Mouse (Mus musculus) midbrain, embryonic 13.5 days (tissue): ENCODE data around the gene Olfr933. TPM values are rescaled to one million over a fixed set of nuclear protein-coding genes. Genes with fewer than 3 reads are reported as not detected.

Experiments used
- ATAC-seq: fragments of 200-750 bp; cut with Nextera tagmentation; 2 replicates; pipeline ENCODE4 v1.8.0; 2017; ENCODE audit warnings: mild to moderate bottlenecking, moderate TSS enrichment, moderate library complexity
- H3K27ac ChIP-seq: fragments of 300-500 bp; sonication (generic); 2 replicates; pipeline ENCODE4 v1.5.1; 2015; ENCODE audit warnings: inconsistent platforms, mild to moderate bottlenecking, moderate library complexity
- H3K27me3 ChIP-seq: fragments of 300-500 bp; sonication (generic); 2 replicates; pipeline ENCODE4 v1.6.1; 2015; ENCODE audit warnings: mild to moderate bottlenecking, inconsistent platforms
- H3K36me3 ChIP-seq: fragments of 300-500 bp; sonication (generic); 2 replicates; pipeline ENCODE4 v1.6.1; 2015; ENCODE audit warnings: mild to moderate bottlenecking, inconsistent platforms
- H3K4me1 ChIP-seq: fragments of 300-500 bp; sonication (generic); replicated peaks from 2 replicates; pipeline ENCODE4 v1.6.1; 2015; ENCODE audit warnings: inconsistent platforms
- H3K4me2 ChIP-seq: fragments of 300-500 bp; sonication (generic); replicated peaks from 2 replicates; pipeline ENCODE4 v1.6.1; 2015; ENCODE audit warnings: moderate library complexity, mild to moderate bottlenecking, inconsistent platforms
- H3K4me3 ChIP-seq: fragments of 300-500 bp; sonication (generic); replicated peaks from 2 replicates; pipeline ENCODE4 v1.5.1; 2015; ENCODE audit warnings: mild to moderate bottlenecking, inconsistent platforms
- H3K9ac ChIP-seq: fragments of 300-500 bp; sonication (generic); replicated peaks from 2 replicates; pipeline ENCODE4 v1.6.1; 2015; ENCODE audit warnings: mild to moderate bottlenecking, inconsistent platforms
- H3K9me3 ChIP-seq: fragments of 300-500 bp; sonication (generic); 2 replicates; pipeline ENCODE4 v1.6.1; 2016; ENCODE audit warnings: mild to moderate bottlenecking, inconsistent platforms
- WGBS: fragments of 180-500 bp; shearing (Covaris S2); methylation state at CpG from one replicate; pipeline ENCODE4 v1.1.7; 2015; 5-methylcytosine and 5-hydroxymethylcytosine counted together
- polyA plus RNA-seq: library from polyadenylated mRNA; unstranded; fragments of >200 nt; fragmentation: Nextera tagmentation; extraction: Ambion mirVana; gene quantifications from 2 replicates; pipeline ENCODE4 v1.2.1, GENCODE M21; 2015

The Olfr933 gene
- not detected in 2 replicates for polyA plus RNA-seq

- Histone ChIP-seq H3K9me3 (no peaks in the 10 kb centered on the region), H3K4me1 (no peaks in the 10 kb centered on the region), H3K4me2 (no peak within 1 kb of the TSS), H3K27ac (no peak within 1 kb of the TSS), H3K4me3 (no peak within 1 kb of the TSS), H3K36me3 (no peaks in the 10 kb centered on the region), H3K9ac (no peak within 1 kb of the TSS), H3K27me3 (no peaks in the 10 kb centered on the region)
- 86% methylated on average over 4 of the region's 4 CpGs for WGBS
- no peak for ATAC-seq
Measured at GRCm38 (mm10) chr9:38972013-38972412, at the start of gene Olfr933. Gene Olfr933, plus strand, starts transcription at chr9:38972313.

GRCm38 (mm10) chr9:38929509-38929908, 42.6 kb upstream of the Olfr933 start, which contains the start of gene Olfr930:
Gene Olfr930, plus strand, starts transcription at chr9:38929809.
- no peak within 1 kb of the TSS for H3K9ac ChIP-seq
- no peak within 1 kb of the TSS for H3K4me2 ChIP-seq
- no peak within 1 kb of the TSS for H3K27ac ChIP-seq
- no peak for ATAC-seq
- no peaks in the 10 kb centered on the region for H3K36me3 ChIP-seq
- H3K4me3 ChIP-seq = no peak within 1 kb of the TSS
- no peaks in the 10 kb centered on the region for H3K9me3 ChIP-seq
- H3K27me3 ChIP-seq = no peaks in the 10 kb centered on the region
- H3K4me1 ChIP-seq = no peaks in the 10 kb centered on the region

DNA sequence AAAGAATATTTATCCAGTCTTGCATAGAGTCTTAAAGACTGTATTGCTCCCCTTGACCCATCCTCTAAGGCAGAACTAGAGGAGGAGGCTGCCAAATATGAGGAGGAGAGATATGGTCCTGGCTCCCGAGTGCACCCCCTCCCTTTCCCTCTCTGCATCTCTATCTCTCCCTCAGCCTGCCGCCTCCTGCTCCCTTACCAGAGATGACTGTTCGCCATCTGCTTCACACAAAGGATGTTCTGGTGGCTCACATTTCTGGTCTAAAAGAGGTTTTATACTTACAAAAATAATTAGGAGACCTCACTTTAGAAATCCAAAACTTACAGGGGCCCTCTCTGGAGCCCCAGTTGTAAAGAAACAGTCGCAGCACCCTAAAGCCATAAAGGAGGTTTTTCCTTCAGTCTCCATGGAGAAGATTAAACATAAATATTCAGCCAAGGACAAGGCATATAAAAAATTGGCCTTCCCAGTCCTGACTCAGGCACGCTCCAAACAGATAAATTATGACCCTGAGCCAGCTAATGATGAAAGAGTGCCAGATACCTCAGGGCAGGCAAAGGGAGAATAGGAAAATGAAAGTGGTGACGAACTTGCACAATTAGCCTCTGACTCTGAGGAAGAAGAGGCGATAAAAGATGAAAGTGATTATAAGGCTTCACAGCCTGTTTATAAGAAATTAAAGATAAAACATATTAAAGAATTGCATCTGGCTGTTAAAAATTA, 18.6 kb upstream of the Olfr933 start:
- Histone ChIP-seq H3K36me3 (no peaks in the 10 kb centered on the region), H3K4me3 (no peak overlapping the region), H3K27me3 (no peaks in the 10 kb centered on the region), H3K4me2 (no peak overlapping the region), H3K27ac (no peak overlapping the region), H3K9ac (no peak overlapping the region), H3K9me3 (no peaks in the 10 kb centered on the region), H3K4me1 (no peaks in the 10 kb centered on the region)
- no peak for ATAC-seq
- 88% methylated on average over 7 of the region's 7 CpGs for WGBS

GRCm38 (mm10) chr9:38954124-38954416, 18.0 kb upstream of the Olfr933 start:
- H3K9me3 ChIP-seq = no peaks in the 10 kb centered on the region
- no peaks in the 10 kb centered on the region for H3K4me1 ChIP-seq
- no peak for ATAC-seq
- H3K4me3 ChIP-seq = no peak overlapping the region
- no peaks in the 10 kb centered on the region for H3K27me3 ChIP-seq
- no peak overlapping the region for H3K4me2 ChIP-seq
- 86% methylated on average over 4 of the region's 4 CpGs for WGBS
- H3K36me3 ChIP-seq = no peaks in the 10 kb centered on the region
- no peak overlapping the region for H3K27ac ChIP-seq
- no peak overlapping the region for H3K9ac ChIP-seq

DNA sequence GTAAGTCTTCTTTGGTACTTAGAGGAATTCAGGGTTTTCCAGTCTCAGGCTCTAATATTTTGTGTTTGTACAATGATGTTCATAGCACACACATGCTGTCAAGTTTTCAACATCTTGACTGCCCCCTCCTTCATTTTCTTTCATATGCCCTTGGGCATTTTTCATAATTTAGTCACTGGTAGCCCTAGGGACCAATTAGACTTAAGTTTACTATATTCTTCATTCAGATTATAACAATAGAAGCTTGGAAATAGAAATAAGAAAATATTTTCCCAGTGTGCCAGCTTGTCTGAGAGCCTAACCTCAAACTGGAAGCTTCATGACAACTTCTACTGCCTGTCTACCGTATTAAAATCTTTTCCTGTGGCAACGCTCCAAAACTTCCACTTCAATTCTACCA, 16.1 kb downstream of the Olfr933 start, which contains the start of gene Olfr934:
TSS of gene Olfr934 (minus strand) at position 101 of the 400 bp plus-strand sequence.
- Histone ChIP-seq H3K4me2 (no peak within 1 kb of the TSS), H3K4me3 (no peak within 1 kb of the TSS), H3K27ac (no peak within 1 kb of the TSS), H3K27me3 (no peaks in the 10 kb centered on the region), H3K9ac (no peak within 1 kb of the TSS), H3K9me3 (no peaks in the 10 kb centered on the region), H3K4me1 (no peaks in the 10 kb centered on the region), H3K36me3 (no peaks in the 10 kb centered on the region)
- no peak for ATAC-seq
- 90% methylated on average over 2 of the region's 2 CpGs for WGBS

DNA sequence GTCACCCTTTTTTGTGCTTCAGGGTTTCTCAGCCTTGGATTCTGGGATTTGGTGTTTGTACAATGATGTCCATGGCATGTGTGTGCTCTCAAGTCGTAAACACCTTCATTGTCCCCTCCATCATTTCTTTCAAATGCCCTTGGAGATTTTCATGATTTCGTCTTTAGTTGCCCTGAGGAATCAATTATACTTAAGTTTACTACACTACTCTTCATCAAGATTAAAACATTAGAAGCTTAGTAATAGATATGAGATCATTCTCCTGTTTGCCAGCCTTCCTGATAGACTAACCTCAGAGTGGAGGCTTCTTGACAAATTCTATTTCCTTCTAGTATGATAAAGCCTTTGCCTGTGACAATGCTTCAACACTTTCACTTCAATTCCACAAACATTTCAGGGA, 27.5 kb downstream of the Olfr933 start, which contains the start of gene Olfr935:
TSS of gene Olfr935 (minus strand) at position 101 of the 400 bp plus-strand sequence.
- Histone ChIP-seq H3K27ac (no peak within 1 kb of the TSS), H3K36me3 (no peaks in the 10 kb centered on the region), H3K9ac (no peak within 1 kb of the TSS), H3K27me3 (no peaks in the 10 kb centered on the region), H3K4me3 (no peak within 1 kb of the TSS), H3K9me3 (no peaks in the 10 kb centered on the region), H3K4me2 (no peak within 1 kb of the TSS), H3K4me1 (no peaks in the 10 kb centered on the region)
- ATAC-seq = no peak
- 83% methylated on average over 2 of the region's 2 CpGs for WGBS

DNA sequence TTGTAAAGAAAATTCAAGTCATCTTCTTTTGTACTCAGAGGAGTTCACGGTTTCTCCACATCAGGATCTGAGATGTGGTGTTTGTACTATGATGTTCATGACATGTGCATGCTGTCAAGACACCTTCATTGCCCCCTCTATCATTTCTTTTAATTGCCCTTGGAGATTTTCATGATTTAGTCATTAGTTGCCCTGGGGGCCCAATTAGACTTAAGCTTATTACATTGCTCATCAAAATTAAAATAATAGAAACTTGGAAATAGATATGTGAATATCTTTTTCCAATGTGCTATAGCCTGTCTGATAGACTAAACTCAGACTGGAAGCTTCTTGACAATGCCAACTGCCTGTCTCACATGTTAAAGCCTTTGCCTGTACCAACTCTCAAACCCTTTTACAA, 51.2 kb downstream of the Olfr933 start, which contains the start of gene Olfr146:
TSS of gene Olfr146 (minus strand) at position 101 of the 400 bp plus-strand sequence.
- H3K27ac ChIP-seq = no peak within 1 kb of the TSS
- H3K27me3 ChIP-seq = no peaks in the 10 kb centered on the region
- H3K9me3 ChIP-seq = no peaks in the 10 kb centered on the region
- no peaks in the 10 kb centered on the region for H3K4me1 ChIP-seq
- WGBS = 84% methylated on average over 1 of the region's 1 CpGs
- no peak for ATAC-seq
- H3K4me2 ChIP-seq = no peak within 1 kb of the TSS
- no peaks in the 10 kb centered on the region for H3K36me3 ChIP-seq
- H3K4me3 ChIP-seq = no peak within 1 kb of the TSS
- no peak within 1 kb of the TSS for H3K9ac ChIP-seq

Other genes with a start within 250 kb of the Olfr933 start
- not detected in 2 replicates for gene Olfr920, start 220.0 kb upstream of the Olfr933 start, polyA plus RNA-seq
- not detected in 2 replicates for gene Olfr921, start 199.2 kb upstream of the Olfr933 start, polyA plus RNA-seq
- gene Olfr922, start 157.7 kb upstream of the Olfr933 start, polyA plus RNA-seq = not detected in 2 replicates
- gene Olfr923, start 145.8 kb upstream of the Olfr933 start, polyA plus RNA-seq = not detected in 2 replicates
- gene Olfr924, start 127.9 kb upstream of the Olfr933 start, polyA plus RNA-seq = not detected in 2 replicates
- gene Olfr26, start 117.3 kb upstream of the Olfr933 start, polyA plus RNA-seq = not detected in 2 replicates
- not detected in 2 replicates for gene Olfr926, start 95.2 kb upstream of the Olfr933 start, polyA plus RNA-seq
- gene Olfr930, start 42.5 kb upstream of the Olfr933 start, polyA plus RNA-seq = not detected in 2 replicates
- gene Olfr934, start 16.0 kb downstream of the Olfr933 start, polyA plus RNA-seq = not detected in 2 replicates
- not detected in 2 replicates for gene Olfr935, start 27.4 kb downstream of the Olfr933 start, polyA plus RNA-seq
- gene Olfr146, start 51.1 kb downstream of the Olfr933 start, polyA plus RNA-seq = not detected in 2 replicates
- not detected in 2 replicates for gene Olfr937, start 92.6 kb downstream of the Olfr933 start, polyA plus RNA-seq
- not detected in 2 replicates for gene Olfr938, start 106.6 kb downstream of the Olfr933 start, polyA plus RNA-seq
- not detected in 2 replicates for gene Olfr27, start 155.8 kb downstream of the Olfr933 start, polyA plus RNA-seq
- not detected in 2 replicates for gene Olfr943, start 194.0 kb downstream of the Olfr933 start, polyA plus RNA-seq
- gene Olfr944, start 229.6 kb downstream of the Olfr933 start, polyA plus RNA-seq = not detected in 2 replicates